In the genomic region with DNA sequence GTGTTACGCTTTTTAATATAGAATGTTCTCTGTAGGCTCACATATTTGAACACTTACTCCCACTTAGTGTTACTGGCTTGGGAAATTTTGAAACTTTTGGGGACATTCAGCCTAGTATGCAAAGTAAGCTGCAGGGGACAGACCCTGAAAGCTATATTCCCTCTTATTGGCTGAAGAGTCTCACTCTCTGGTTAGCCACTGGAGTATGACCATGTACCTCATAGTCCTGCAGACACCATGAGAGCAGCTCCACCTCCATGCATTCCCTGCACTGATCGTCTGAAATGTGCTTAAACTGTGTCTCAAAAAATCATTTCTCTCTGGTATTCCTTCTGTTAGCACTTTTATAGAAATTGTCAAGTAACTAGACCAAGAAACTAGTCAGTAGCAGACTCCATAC, we compare ENCODE assay signal across 26 mouse cellular contexts.
"Had no signal": no experiment of that assay in that cellular context is flagged by ENCODE, and none has a peak within 500 bp of the region (broad histone marks: within the 10 kb centered on the region; RNA-seq: fewer than 3 reads in every experiment).

No protein-coding gene starts in this region.

- H3K27me3 ChIP-seq: heart, embryonic 12.5 days; hindbrain, embryonic 12.5 days; intestine, embryonic 15.5 days; limb, embryonic 12.5 days; liver, embryonic 13.5 days had no signal

- DNase-seq: gastrocnemius, postnatal 14 days; gastrocnemius, postnatal 36 days; heart, adult 18-20 months; heart, postnatal 10 days; heart, postnatal 4 days; kidney, adult 18-20 months; kidney, adult 8-10 months; kidney, postnatal 10 days; kidney, postnatal 25 days; kidney, postnatal 4 days; liver; liver, embryonic 13.5 days had no signal

- H3K9me3 ChIP-seq: heart, embryonic 10.5 days; heart, embryonic 12.5 days; hindbrain, embryonic 10.5 days; hindbrain, embryonic 12.5 days; intestine, embryonic 15.5 days; limb, embryonic 10.5 days; limb, embryonic 12.5 days; liver, embryonic 13.5 days had no signal

- H3K4me2 ChIP-seq: heart, embryonic 12.5 days; hindbrain, embryonic 12.5 days; hindbrain, embryonic 14.5 days; intestine, embryonic 15.5 days; limb, embryonic 12.5 days; liver, embryonic 11.5 days; liver, embryonic 13.5 days had no signal

- H3K4me3 ChIP-seq: heart, embryonic 10.5 days; heart, embryonic 12.5 days; hindbrain, embryonic 10.5 days; hindbrain, embryonic 12.5 days; intestine, embryonic 15.5 days; layer of hippocampus, adult 2 months; left cerebral cortex, adult 2 months; limb, embryonic 10.5 days; limb, embryonic 12.5 days; liver, embryonic 13.5 days had no signal

- H3K27ac ChIP-seq: heart, embryonic 10.5 days; hindbrain, embryonic 10.5 days; hindbrain, embryonic 12.5 days; hindbrain, embryonic 14.5 days; intestine, embryonic 15.5 days; layer of hippocampus, adult 2 months; left cerebral cortex, adult 2 months; limb, embryonic 10.5 days; limb, embryonic 12.5 days; liver, embryonic 13.5 days had no signal

- H3K4me1 ChIP-seq: heart, embryonic 10.5 days; heart, embryonic 12.5 days; hindbrain, embryonic 10.5 days; hindbrain, embryonic 12.5 days; intestine, embryonic 15.5 days; limb, embryonic 10.5 days; limb, embryonic 12.5 days; liver, embryonic 13.5 days had no signal

- H3K36me3 ChIP-seq: heart, embryonic 10.5 days; heart, embryonic 12.5 days; hindbrain, embryonic 10.5 days; hindbrain, embryonic 12.5 days; intestine, embryonic 15.5 days; limb, embryonic 10.5 days; limb, embryonic 12.5 days; liver, embryonic 13.5 days had no signal

- ATAC-seq: hindbrain, embryonic 16.5 days; inflammation-experienced regulatory T-cells, adult 6 months; intestine, embryonic 15.5 days; intestine, postnatal 0 days had no signal

- H3K9ac ChIP-seq: heart, embryonic 12.5 days; hindbrain, embryonic 12.5 days; hindbrain, embryonic 14.5 days; intestine, embryonic 15.5 days; limb, embryonic 12.5 days; liver, embryonic 13.5 days had no signal
